Mouse (Mus musculus): ENCODE measurements around the gene Gm39566. TPM values are rescaled to one million over a fixed set of nuclear protein-coding genes. Genes with fewer than 3 reads are reported as not detected.

The Gm39566 gene
- total RNA-seq, 2 experiments from 2014 or later: not detected

- intact Hi-C loops (cut with DNase I): loop anchor here (5.0 kb wide), 2 partner anchors 37 to 38 kb away; partner anchors contain the start of genes Nlgn2, Slc35g3 and Tmem256
Measured at GRCm38 (mm10) chr11:69800392-69801197, 14.5 kb downstream of the Gm39566 start.

GRCm38 (mm10) chr11:69800138-69800391 is 15.0 kb downstream of the Gm39566 start:
- intact Hi-C loops (cut with DNase I): loop anchor here (5.0 kb wide), 2 partner anchors 37 to 38 kb away; partner anchors contain the start of genes Nlgn2, Slc35g3 and Tmem256
- peak; percentile 83 for DNase-seq

More at GRCm38 (mm10) chr11:69800392-69801197, 14.5 kb downstream of the Gm39566 start:
- DNase-seq: peak; percentile 88

GRCm38 (mm10) chr11:69799394-69800137 is 15.5 kb downstream of the Gm39566 start:
- intact Hi-C loops (cut with DNase I): loop anchor here (5.0 kb wide), 2 partner anchors 37 to 38 kb away; partner anchors contain the start of genes Nlgn2, Slc35g3 and Tmem256

GRCm38 (mm10) chr11:69797924-69798323 is 17.2 kb downstream of the Gm39566 start:
- intact Hi-C loops (cut with DNase I): no loop called here
- DNase-seq: no peak

More at GRCm38 (mm10) chr11:69799394-69800137, 15.5 kb downstream of the Gm39566 start:
- DNase-seq: peak; percentile 61

GRCm38 (mm10) chr11:69795983-69796435 is 19.1 kb downstream of the Gm39566 start:
- intact Hi-C loops (cut with DNase I): no loop called here
- DNase-seq: no peak

GRCm38 (mm10) chr11:69795168-69795982 is 19.7 kb downstream of the Gm39566 start, which contains the start of gene Chrnb1:
TSS of gene Chrnb1 (minus strand) at chr11:69795943.
- intact Hi-C loops (cut with DNase I): no loop called here
- DNase-seq: peak; percentile 94

- intact Hi-C loops (cut with DNase I): no loop called here
- no peak for DNase-seq
Measured at GRCm38 (mm10) chr11:69793429-69793828, 21.7 kb downstream of the Gm39566 start.

- DNase-seq: no peak
- intact Hi-C loops (cut with DNase I): no loop called here
Measured at GRCm38 (mm10) chr11:69791420-69791819, 23.7 kb downstream of the Gm39566 start.

- intact Hi-C loops (cut with DNase I): no loop called here
- DNase-seq: no peak
Measured at GRCm38 (mm10) chr11:69789431-69789830, 25.7 kb downstream of the Gm39566 start.

GRCm38 (mm10) chr11:69787306-69787705 is 27.8 kb downstream of the Gm39566 start:
- intact Hi-C loops (cut with DNase I): no loop called here
- DNase-seq: no peak

GRCm38 (mm10) chr11:69784793-69785272 is 30.3 kb downstream of the Gm39566 start:
- intact Hi-C loops (cut with DNase I): no loop called here
- no peak for DNase-seq

- no peak for DNase-seq
- intact Hi-C loops (cut with DNase I): no loop called here
Measured at GRCm38 (mm10) chr11:69781828-69782227, 33.3 kb downstream of the Gm39566 start.

GRCm38 (mm10) chr11:69778985-69779384 is 36.1 kb downstream of the Gm39566 start:
- intact Hi-C loops (cut with DNase I): no loop called here
- no peak for DNase-seq

GRCm38 (mm10) chr11:69778258-69778982 is 36.7 kb downstream of the Gm39566 start:
- DNase-seq: no peak
- intact Hi-C loops (cut with DNase I): no loop called here

- intact Hi-C loops (cut with DNase I): no loop called here
- no peak for DNase-seq
Measured at GRCm38 (mm10) chr11:69777504-69778257, 37.4 kb downstream of the Gm39566 start.

GRCm38 (mm10) chr11:69776488-69776887 is 38.6 kb downstream of the Gm39566 start:
- DNase-seq: no peak
- intact Hi-C loops (cut with DNase I): no loop called here

GRCm38 (mm10) chr11:69775716-69776115 is 39.4 kb downstream of the Gm39566 start:
- intact Hi-C loops (cut with DNase I): no loop called here
- DNase-seq: peak; percentile 69

- intact Hi-C loops (cut with DNase I): no loop called here
- DNase-seq: no peak
Measured at GRCm38 (mm10) chr11:69774961-69775360, 40.1 kb downstream of the Gm39566 start.

- DNase-seq: no peak
- intact Hi-C loops (cut with DNase I): no loop called here
Measured at GRCm38 (mm10) chr11:69767625-69767909, 47.5 kb downstream of the Gm39566 start.

All from left cerebral cortex, postnatal 4 days (tissue).